Mouse (Mus musculus) stomach, embryonic 15.5 days (tissue): ENCODE measurements around the gene Gzma. TPM values are rescaled to one million over a fixed set of nuclear protein-coding genes. Genes with fewer than 3 reads are reported as not detected.

Experiments
- ATAC-seq: fragments of 200-750 bp; cut with Nextera tagmentation; 2 replicates; pipeline ENCODE4 v1.8.0; 2017; ENCODE audit warnings: low read depth, moderate number of reproducible peaks, moderate TSS enrichment; ENCODE audit not compliant: insufficient read depth, low FRiP score
- H3K27ac ChIP-seq: fragments of 300-500 bp; sonication (generic); 2 replicates; pipeline ENCODE4 v1.5.1; 2015; ENCODE audit warnings: mild to moderate bottlenecking, inconsistent platforms
- H3K27me3 ChIP-seq: fragments of 300-500 bp; sonication (generic); replicated peaks from 2 replicates; pipeline ENCODE4 v1.6.1; 2015; ENCODE audit warnings: inconsistent platforms
- H3K36me3 ChIP-seq: fragments of 300-500 bp; sonication (generic); 2 replicates; pipeline ENCODE4 v1.6.1; 2015; ENCODE audit warnings: inconsistent platforms
- H3K4me1 ChIP-seq: fragments of 300-500 bp; sonication (generic); 2 replicates; pipeline ENCODE4 v1.6.1; 2015; ENCODE audit warnings: inconsistent platforms
- H3K4me2 ChIP-seq: fragments of 300-500 bp; sonication (generic); 2 replicates; pipeline ENCODE4 v1.6.1; 2015; ENCODE audit warnings: mild to moderate bottlenecking, inconsistent platforms
- H3K4me3 ChIP-seq: fragments of 300-500 bp; sonication (generic); replicated peaks from 2 replicates; pipeline ENCODE4 v1.5.1; 2015; ENCODE audit warnings: inconsistent platforms
- H3K9ac ChIP-seq: fragments of 300-500 bp; sonication (generic); 2 replicates; pipeline ENCODE4 v1.6.1; 2015; ENCODE audit warnings: inconsistent platforms
- H3K9me3 ChIP-seq: fragments of 300-500 bp; sonication (generic); 2 replicates; pipeline ENCODE4 v1.6.1; 2016; ENCODE audit warnings: inconsistent platforms
- WGBS: fragments of 180-500 bp; shearing (Covaris S2); methylation state at CpG from one replicate; pipeline ENCODE4 v1.1.7; 2015; 5-methylcytosine and 5-hydroxymethylcytosine counted together
- polyA plus RNA-seq: library from polyadenylated mRNA; unstranded; fragments of >200 nt; fragmentation: Nextera tagmentation; extraction: Ambion mirVana; gene quantifications from 2 replicates; pipeline ENCODE4 v1.2.1, GENCODE M21; 2015

The Gzma gene
- polyA plus RNA-seq = 1.3 and 1.8 TPM in 2 replicates

GRCm38 (mm10) chr13:113100879-113101278 lies at the start of gene Gzma:
Gzma (minus strand) TSS chr13:113100981.
- Histone ChIP-seq H3K27me3 (no peaks in the 10 kb centered on the region), H3K9me3 (no peaks in the 10 kb centered on the region), H3K9ac (no peak within 1 kb of the TSS), H3K27ac (no peak within 1 kb of the TSS), H3K4me1 (no peaks in the 10 kb centered on the region), H3K4me3 (no peak within 1 kb of the TSS), H3K4me2 (no peak within 1 kb of the TSS), H3K36me3 (no peaks in the 10 kb centered on the region)
- no peak for ATAC-seq
- 83% methylated on average over 6 of the region's 6 CpGs for WGBS

- H3K4me2 ChIP-seq = no peak overlapping the region
- no peaks in the 10 kb centered on the region for H3K27me3 ChIP-seq
- H3K9me3 ChIP-seq = no peaks in the 10 kb centered on the region
- H3K9ac ChIP-seq = no peak overlapping the region
- WGBS = 82% methylated on average over 1 of the region's 1 CpGs
- H3K4me1 ChIP-seq = no peaks in the 10 kb centered on the region
- ATAC-seq = no peak
- no peak overlapping the region for H3K4me3 ChIP-seq
- no peak overlapping the region for H3K27ac ChIP-seq
- H3K36me3 ChIP-seq = no peaks in the 10 kb centered on the region
Measured at GRCm38 (mm10) chr13:113139597-113139996, 38.8 kb upstream of the Gzma start.

GRCm38 (mm10) chr13:113129974-113130373 lies 29.2 kb upstream of the Gzma start:
- Histone ChIP-seq H3K9ac (no peak overlapping the region), H3K9me3 (no peaks in the 10 kb centered on the region), H3K36me3 (no peaks in the 10 kb centered on the region), H3K4me2 (no peak overlapping the region), H3K4me3 (no peak overlapping the region), H3K27ac (no peak overlapping the region), H3K4me1 (no peaks in the 10 kb centered on the region), H3K27me3 (no peaks in the 10 kb centered on the region)
- no peak for ATAC-seq
- 80% methylated on average over 1 of the region's 1 CpGs for WGBS

DNA sequence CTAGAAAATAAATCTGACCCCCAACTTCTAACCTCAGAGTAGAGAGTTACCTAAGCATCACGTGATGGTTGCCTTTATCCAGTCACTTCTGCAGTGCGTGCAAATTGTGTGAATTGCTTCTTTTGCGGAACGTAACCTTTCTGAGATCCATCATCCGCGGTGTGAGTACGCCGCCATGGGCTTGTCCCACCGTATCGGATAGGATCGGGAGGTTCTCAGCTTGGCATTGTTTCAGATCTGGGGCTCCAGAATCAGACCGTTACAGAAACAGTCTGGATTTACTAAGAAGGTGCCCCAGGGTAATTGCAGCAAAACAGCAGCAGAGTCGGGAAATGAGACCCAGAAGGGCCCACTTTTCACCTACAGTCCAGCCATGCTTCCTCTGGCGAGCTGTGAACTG lies 20.5 kb upstream of the Gzma start:
- no peaks in the 10 kb centered on the region for H3K27me3 ChIP-seq
- 89% methylated on average over 14 of the region's 14 CpGs for WGBS
- H3K4me2 ChIP-seq = no peak overlapping the region
- H3K36me3 ChIP-seq = no peaks in the 10 kb centered on the region
- H3K27ac ChIP-seq = no peak overlapping the region
- no peak overlapping the region for H3K9ac ChIP-seq
- H3K4me3 ChIP-seq = no peak overlapping the region
- no peaks in the 10 kb centered on the region for H3K9me3 ChIP-seq
- no peak for ATAC-seq
- no peaks in the 10 kb centered on the region for H3K4me1 ChIP-seq

- no peaks in the 10 kb centered on the region for H3K9me3 ChIP-seq
- 85% methylated on average over 17 of the region's 17 CpGs for WGBS
- no peak overlapping the region for H3K9ac ChIP-seq
- H3K36me3 ChIP-seq = no peaks in the 10 kb centered on the region
- H3K4me3 ChIP-seq = no peak overlapping the region
- H3K4me2 ChIP-seq = no peak overlapping the region
- no peaks in the 10 kb centered on the region for H3K4me1 ChIP-seq
- no peaks in the 10 kb centered on the region for H3K27me3 ChIP-seq
- ATAC-seq = no peak
- H3K27ac ChIP-seq = no peak overlapping the region
Measured at GRCm38 (mm10) chr13:113120324-113121237, 19.8 kb upstream of the Gzma start.

GRCm38 (mm10) chr13:113118977-113119376 lies 18.2 kb upstream of the Gzma start:
- Histone ChIP-seq H3K27me3 (no peaks in the 10 kb centered on the region), H3K36me3 (no peaks in the 10 kb centered on the region), H3K4me3 (no peak overlapping the region), H3K9ac (no peak overlapping the region), H3K4me2 (no peak overlapping the region), H3K9me3 (no peaks in the 10 kb centered on the region), H3K27ac (no peak overlapping the region), H3K4me1 (no peaks in the 10 kb centered on the region)
- 52% methylated on average over 4 of the region's 4 CpGs for WGBS
- no peak for ATAC-seq

- Histone ChIP-seq H3K36me3 (no peaks in the 10 kb centered on the region), H3K4me3 (no peak overlapping the region), H3K9me3 (no peaks in the 10 kb centered on the region), H3K4me1 (no peaks in the 10 kb centered on the region), H3K27ac (no peak overlapping the region), H3K4me2 (no peak overlapping the region), H3K9ac (no peak overlapping the region), H3K27me3 (no peaks in the 10 kb centered on the region)
- 86% methylated on average over 10 of the region's 10 CpGs for WGBS
- ATAC-seq = no peak
Measured at GRCm38 (mm10) chr13:113104759-113105158, 4.0 kb upstream of the Gzma start.

DNA sequence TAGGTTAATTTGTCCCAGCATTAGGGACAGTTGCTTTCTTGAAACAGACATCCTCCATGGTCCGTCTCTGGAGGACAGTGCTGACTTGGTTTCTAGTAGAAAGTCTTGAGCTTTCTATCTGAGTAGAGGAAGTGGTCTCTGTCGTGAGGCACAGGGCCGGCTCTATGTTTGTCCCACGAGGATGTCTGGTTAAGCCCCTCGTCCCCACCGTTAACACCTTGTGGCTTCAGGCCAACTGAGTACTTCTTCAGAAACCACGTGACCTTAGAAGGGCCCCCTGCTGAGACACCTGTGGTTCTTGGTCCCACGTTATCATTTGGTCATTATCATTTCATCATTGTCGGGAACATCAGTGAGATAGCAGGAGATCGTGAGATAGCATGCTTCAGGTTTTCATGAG lies 1.0 kb upstream of the Gzma start:
- no peaks in the 10 kb centered on the region for H3K36me3 ChIP-seq
- no peaks in the 10 kb centered on the region for H3K4me1 ChIP-seq
- no peak overlapping the region for H3K9ac ChIP-seq
- no peaks in the 10 kb centered on the region for H3K27me3 ChIP-seq
- WGBS = 71% methylated on average over 10 of the region's 10 CpGs
- H3K27ac ChIP-seq = no peak overlapping the region
- ATAC-seq = no peak
- no peak overlapping the region for H3K4me3 ChIP-seq
- no peaks in the 10 kb centered on the region for H3K9me3 ChIP-seq
- no peak overlapping the region for H3K4me2 ChIP-seq

- H3K4me1 ChIP-seq = no peaks in the 10 kb centered on the region
- H3K4me3 ChIP-seq = no peak overlapping the region
- H3K9ac ChIP-seq = no peak overlapping the region
- H3K27ac ChIP-seq = no peak overlapping the region
- H3K36me3 ChIP-seq = no peaks in the 10 kb centered on the region
- H3K27me3 ChIP-seq = no peaks in the 10 kb centered on the region
- no peak for ATAC-seq
- no peak overlapping the region for H3K4me2 ChIP-seq
- H3K9me3 ChIP-seq = no peaks in the 10 kb centered on the region
- 88% methylated on average over 2 of the region's 2 CpGs for whole genome bisulfite sequencing
Measured at GRCm38 (mm10) chr13:113098406-113098805, 2.4 kb downstream of the Gzma start.

- Histone ChIP-seq H3K4me3 (no peak overlapping the region), H3K36me3 (no peaks in the 10 kb centered on the region), H3K27ac (no peak overlapping the region), H3K27me3 (no peaks in the 10 kb centered on the region), H3K9me3 (no peaks in the 10 kb centered on the region), H3K9ac (no peak overlapping the region), H3K4me2 (no peak overlapping the region), H3K4me1 (no peaks in the 10 kb centered on the region)
- WGBS = 76% methylated on average over 3 of the region's 3 CpGs
- ATAC-seq = no peak
Measured at GRCm38 (mm10) chr13:113097011-113097410, 3.8 kb downstream of the Gzma start.

- Histone ChIP-seq H3K4me2 (no peak overlapping the region), H3K4me3 (no peak overlapping the region), H3K36me3 (no peaks in the 10 kb centered on the region), H3K9ac (no peak overlapping the region), H3K27me3 (no peaks in the 10 kb centered on the region), H3K27ac (no peak overlapping the region), H3K9me3 (no peaks in the 10 kb centered on the region), H3K4me1 (no peaks in the 10 kb centered on the region)
- WGBS = 76% methylated on average over 1 of the region's 1 CpGs
- no peak for ATAC-seq
Measured at GRCm38 (mm10) chr13:113094618-113095017, 6.2 kb downstream of the Gzma start.

DNA sequence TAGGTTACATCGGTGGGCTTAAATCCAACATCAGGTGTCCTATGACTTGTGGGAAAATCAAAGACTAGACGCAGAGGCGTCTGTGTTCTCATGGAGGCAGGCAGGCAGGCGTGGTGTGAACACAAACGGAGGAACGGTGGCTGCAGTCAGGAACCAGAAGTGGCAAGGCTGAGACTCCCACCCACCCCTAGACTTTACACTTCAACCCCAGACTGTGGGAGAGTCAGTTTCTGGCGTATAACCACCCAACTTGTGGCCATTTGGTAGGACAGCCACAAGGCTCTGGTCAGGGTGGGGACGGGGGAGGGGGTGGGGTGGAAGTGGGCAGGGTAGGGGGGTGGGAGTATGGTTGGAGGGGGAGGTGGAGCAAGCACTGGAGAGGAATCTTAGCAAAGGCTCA lies 10.3 kb downstream of the Gzma start:
- H3K27ac ChIP-seq = no peak overlapping the region
- H3K9ac ChIP-seq = no peak overlapping the region
- WGBS = 61% methylated on average over 8 of the region's 8 CpGs
- no peaks in the 10 kb centered on the region for H3K36me3 ChIP-seq
- no peaks in the 10 kb centered on the region for H3K9me3 ChIP-seq
- no peaks in the 10 kb centered on the region for H3K4me1 ChIP-seq
- ATAC-seq = no peak
- H3K27me3 ChIP-seq = no peaks in the 10 kb centered on the region
- no peak overlapping the region for H3K4me3 ChIP-seq
- no peak overlapping the region for H3K4me2 ChIP-seq
